Mouse (Mus musculus) urinary bladder, adult 18-20 months (tissue): ENCODE measurements around the gene Defa25.
"Not testable (repeated sequence)": the region's sequence is repeated elsewhere in the genome, so short reads cannot be mapped to it uniquely, and the experiment has no call there.

Source experiments
- DNase-seq, 2 experiments: peaks; one replicate each; pipeline ENCODE4 v3.0.0; 2022; ENCODE audit warnings: low spot score in 2 of 2, mixed read lengths in 2 of 2

Gene Defa25

GRCm38 (mm10) chr8:21084142-21084541 lies at the start of gene Defa25:
Gene Defa25 (plus strand): TSS chr8:21084442.
- DNase-seq: not testable (repeated sequence)

DNA sequence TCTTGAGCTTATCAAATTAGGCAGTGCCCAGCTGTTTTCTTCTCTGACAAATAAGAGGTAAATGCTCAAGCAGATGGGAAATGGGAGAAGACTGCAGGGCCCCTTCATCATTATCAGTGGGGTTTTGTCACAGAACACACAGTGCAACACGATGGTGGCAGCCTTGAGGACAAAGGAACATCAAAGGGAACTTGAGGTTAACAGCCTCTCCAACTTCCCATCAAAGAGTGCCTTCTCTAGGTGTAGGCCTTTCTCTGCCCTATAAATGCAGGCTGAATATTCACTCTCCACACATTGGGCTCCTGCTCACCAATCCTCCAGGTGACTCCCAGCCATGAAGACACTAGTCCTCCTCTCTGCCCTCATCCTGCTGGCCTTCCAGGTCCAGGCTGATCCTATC lies 29.5 kb upstream of the Defa25 start, which contains the start of gene Defa23:
TSS of gene Defa23 (plus strand) at position 301 of the 400 bp plus-strand sequence.
- DNase-seq: not testable (repeated sequence)

- not testable (repeated sequence) for DNase-seq
Measured at GRCm38 (mm10) chr8:21064738-21065137, 19.5 kb upstream of the Defa25 start, which contains the start of gene Defa35. Gene Defa35 (plus strand): TSS chr8:21065038.

- no peak for DNase-seq
Measured at GRCm38 (mm10) chr8:21093106-21093505, 8.9 kb downstream of the Defa25 start.

- not testable (repeated sequence) for DNase-seq
Measured at GRCm38 (mm10) chr8:21095950-21096349, 11.7 kb downstream of the Defa25 start, which contains the start of gene Gm14851. Gene Gm14851 (minus strand): TSS chr8:21096050.

DNA sequence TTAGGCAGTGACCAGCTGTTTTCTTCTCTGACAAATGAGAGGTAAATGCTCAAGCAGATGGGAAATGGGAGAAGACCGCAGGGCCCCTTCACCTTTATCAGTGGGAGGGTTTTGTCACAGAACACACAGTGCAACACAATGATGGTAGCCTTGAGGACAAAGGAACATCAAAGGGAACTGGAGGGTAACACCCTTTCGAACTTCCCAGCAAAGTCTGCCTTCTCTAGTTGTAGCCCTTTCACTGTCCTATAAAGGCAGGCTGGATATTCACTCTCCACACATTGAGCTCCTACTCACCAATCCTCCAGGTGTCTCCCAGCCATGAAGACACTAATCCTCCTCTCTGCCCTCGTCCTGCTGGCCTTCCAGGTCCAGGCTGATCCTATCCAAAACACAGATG lies 50.1 kb downstream of the Defa25 start, which contains the start of gene Defa30:
TSS of gene Defa30 (plus strand) at position 301 of the 400 bp plus-strand sequence.
- not testable (repeated sequence) for DNase-seq
